Mouse (Mus musculus): Measurements from ENCODE around the gene Tcp11.

DNA sequence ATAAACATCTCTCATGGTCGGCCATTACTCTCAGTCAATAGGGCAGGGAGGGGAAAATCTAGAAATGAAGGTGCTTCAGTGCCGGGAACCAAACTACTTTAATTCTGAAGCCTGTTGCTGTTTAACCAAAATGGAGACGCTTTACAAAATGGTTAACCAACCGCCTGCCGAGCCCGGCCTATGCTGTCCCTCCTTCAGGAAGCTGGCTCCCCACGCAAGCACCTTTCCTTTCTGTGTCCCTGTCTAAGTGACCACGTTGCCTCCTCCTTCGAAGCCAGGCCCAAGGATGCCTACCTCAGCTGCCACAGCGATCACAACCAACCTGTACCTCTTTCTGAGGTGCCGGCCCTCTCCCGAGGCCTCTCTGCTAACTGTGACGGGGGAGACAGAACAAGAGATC, 16.9 kb upstream of the Tcp11 start:
- TF ChIP-seq CTCF (IDR thresholded peaks at IDR 0.05; ENCODE audit: low read depth) (no peak), EP300 (IDR thresholded peaks at IDR 0.05; ENCODE audit: low read depth) (no peak)

Measured in heart, postnatal 0 days (tissue).